Mouse (Mus musculus) layer of hippocampus, adult 11-12 months (tissue): Measurements from ENCODE around the gene Ambra1.

Source experiments
- DNase-seq: peaks from one replicate; pipeline ENCODE4 v3.0.0; 2022; ENCODE audit warnings: low spot score

Gene Ambra1

DNA sequence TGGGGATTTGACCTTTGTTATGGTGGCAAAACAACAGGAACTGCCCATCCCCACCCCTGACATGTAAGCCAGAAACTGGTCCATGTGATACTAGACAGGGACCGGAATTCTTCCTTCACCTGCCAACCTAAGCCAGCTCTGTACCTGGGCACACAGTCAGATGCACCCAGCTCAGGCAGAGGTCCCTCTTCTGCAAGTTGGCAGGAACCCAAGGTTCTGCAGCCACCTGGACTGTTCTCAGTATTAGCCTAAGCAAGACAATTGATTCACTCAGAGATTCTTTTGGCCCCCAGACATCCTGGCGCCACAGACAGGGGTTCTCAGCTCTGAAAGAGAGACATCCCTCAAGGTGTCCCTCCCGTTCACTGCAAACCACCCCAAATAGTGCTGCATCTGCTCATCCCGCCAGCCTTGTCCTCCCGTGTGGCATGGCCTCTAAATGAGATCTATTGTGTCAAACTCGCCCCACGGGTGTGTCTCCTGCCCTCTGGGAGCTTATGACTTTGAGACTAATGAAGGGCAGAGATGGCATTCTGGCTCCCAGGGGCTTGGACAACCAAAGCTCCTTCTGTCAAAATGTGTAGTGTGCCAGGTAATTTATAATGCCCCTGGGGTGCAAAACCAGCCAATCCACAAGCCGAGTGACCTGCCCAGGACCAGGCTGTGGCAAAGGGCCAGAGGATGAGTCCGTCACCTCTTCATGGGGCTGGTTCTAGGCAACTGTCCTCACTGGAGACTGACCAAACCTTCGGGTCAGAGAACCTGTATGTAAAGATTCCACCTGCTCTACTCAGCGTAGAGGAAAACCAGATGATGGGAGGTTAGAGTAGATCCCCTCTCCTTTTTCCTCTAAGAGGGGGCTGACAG, 229.8 kb downstream of the Ambra1 start:
- no peak for DNase-seq

DNA sequence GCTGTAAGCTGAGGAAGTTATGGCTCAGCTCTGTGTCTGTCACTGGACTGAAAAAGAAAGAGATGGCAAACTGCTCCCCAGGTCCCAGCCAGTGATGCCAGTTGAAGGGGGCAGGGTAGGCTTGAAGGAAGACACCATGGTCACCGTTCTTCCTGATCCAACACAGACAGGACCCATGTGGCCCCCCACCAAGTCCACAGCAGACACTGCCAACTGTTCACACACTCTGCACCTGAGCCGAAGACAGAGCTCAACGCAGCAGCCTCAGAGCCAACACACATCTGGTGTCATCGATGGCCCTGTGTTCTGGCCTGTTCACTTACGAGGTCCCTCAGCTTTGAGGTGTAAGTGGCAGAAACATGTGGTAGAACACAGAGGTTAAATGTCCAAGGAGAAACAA, 230.5 kb downstream of the Ambra1 start:
- DNase-seq = no peak

GRCm38 (mm10) chr2:91961901-91962761, 232.2 kb downstream of the Ambra1 start:
- DNase-seq = no peak

GRCm38 (mm10) chr2:91962864-91963401, 233.0 kb downstream of the Ambra1 start:
- no peak for DNase-seq

- peak; percentile 95 for DNase-seq
Observed at GRCm38 (mm10) chr2:91963443-91963932, 233.6 kb downstream of the Ambra1 start.

DNA sequence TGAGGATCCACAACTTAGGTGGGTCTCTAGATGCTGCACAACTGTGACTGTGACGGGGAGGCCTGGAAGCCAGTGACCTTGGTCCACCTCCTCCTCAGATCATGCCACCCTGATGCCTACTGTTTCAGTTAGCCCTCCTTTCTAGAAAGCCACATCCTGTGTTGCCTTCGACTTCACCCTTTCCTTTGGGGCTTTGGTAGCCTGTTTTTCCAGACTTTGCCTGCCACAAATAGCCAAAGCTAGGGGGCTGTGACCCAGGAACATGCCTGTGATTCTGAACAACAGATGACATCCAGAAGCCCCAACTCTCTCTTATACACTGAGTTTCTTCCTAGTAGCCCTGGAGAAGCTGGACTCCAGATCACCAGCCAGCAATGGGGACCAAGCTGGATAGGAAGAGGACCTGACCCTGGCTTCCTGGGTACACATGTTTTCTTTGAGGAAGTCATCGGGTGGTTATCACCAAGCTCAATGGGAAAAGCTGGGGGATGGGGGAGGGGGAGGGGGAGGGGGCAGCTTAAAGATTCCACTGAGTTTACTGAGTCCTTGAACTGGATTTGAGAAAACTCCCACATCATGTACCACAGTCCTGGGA, 234.8 kb downstream of the Ambra1 start:
- DNase-seq = no peak

DNA sequence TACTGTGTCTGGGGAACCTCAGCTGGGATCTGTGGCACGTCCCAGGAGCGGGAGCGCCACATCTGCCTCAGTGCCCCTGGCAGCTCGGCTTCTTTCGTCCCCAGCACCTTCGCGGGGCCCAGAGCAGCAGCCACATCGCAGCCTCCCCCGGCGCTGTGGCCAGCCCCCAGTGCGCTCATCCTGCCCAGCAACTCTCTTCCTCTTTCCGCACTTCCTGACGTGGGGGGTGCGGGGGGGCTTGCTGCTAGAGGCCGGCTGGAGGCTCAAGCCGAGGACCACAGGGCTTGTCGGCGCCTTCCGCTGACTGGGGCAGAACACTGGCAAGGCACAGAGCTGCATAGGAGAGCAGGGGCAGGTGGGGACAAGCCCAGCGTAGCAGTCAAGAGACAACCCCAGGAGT, 235.5 kb downstream of the Ambra1 start:
- peak; percentile 67 for DNase-seq

DNA sequence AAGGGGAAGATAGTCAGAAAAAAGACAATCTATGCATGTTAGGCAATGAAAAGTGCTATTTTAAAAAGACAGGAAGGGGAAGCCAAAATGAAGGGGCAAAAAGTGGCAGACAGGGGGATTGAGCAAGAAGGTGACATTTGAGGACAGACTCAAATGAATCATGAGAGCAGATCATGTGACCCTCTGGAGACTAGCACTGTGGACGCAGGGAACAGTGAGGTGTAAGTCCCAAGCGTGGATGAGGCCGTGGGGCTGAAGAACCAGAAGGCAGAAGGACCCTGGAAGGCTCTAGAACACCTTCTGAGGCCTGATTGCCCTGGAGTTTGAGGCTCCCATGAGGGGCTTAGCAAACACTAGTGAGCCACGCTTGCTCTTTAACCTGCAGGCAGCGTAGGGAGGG, 236.4 kb downstream of the Ambra1 start:
- DNase-seq = no peak

DNA sequence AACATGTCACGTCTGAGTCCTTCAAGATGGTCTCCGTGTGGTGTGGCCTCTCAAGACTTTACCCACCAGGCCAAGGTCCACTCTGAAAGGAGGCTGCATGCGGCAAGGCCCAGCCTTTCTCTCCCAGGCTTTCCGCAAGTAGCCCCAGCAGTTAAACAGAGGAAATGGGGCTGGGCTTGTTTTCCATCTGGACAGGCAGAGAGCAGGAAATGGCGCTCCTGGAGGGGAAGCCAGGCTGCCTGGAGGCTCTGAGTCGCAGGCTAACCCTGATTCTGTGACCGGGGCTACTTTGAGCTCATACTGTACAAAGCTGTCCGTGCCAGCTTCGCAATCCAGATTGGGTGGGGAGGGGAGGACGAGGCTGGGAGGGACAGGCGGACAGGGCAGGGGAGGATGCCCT, 238.0 kb downstream of the Ambra1 start:
- DNase-seq = no peak
